Mouse (Mus musculus): ENCODE measurements around the gene Cyth1. TPM values are rescaled to one million over a fixed set of nuclear protein-coding genes. Genes with fewer than 3 reads are reported as not detected.

The Cyth1 gene
- polyA plus RNA-seq (2016; fragmentation: Nextera tagmentation; extraction: Ambion mirVana): 11.3 and 14.9 TPM in 2 replicates

DNA sequence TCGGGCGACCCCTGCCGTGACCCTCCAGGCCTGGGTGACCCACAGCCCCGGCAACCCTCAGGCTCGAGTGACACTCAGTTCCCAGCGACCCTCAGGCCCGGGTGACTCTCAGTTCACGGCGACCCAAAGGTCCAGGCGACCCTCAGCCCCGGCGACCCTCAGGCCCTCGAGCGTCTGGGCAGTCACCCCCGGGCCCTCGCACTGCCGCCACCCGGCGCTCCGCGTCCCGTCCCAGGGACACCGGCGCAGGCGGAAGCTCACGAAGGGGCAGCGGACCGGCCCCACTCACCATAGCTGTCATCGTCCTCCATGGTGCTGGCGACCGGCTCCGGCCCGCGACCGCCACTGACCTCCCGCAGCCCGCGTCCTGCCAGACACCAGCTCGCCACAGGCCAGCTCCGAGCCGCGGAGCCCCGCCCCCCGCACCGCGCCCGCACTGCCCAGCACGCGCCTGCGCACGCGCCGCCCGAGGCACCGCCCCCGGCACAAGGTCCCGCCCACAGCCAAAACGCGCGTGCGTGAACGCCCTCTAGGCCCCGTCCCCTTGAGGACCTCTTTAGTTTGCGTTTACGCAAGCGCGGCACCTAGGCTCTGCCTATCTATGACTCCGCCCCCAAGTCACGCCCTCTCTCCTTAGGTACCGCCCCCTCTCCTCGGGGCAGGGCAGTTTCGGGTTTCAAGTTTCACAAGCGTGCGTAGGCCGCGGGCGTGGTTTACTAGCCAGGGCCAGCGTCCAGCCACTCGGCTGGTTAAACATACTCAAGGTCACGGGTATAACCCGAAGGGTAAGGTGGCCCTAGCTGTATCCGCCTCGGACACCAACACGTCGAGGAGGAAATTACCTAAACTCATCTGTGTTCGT lies at the start of gene Cyth1:
TSS of gene Cyth1 (minus strand) at position 443 of the 862 bp plus-strand sequence.
- Histone ChIP-seq H3K4me1 (peaks cover 33% of the 10 kb centered on the region), H3K27me3 (ENCODE audit: low read depth, poor library complexity, severe bottlenecking) (peaks cover 8% of the 10 kb centered on the region), H3K4me3 (peak within 1 kb of the TSS; percentile 90), H3K27ac (replicated peaks) (peak within 1 kb of the TSS; percentile 85), H3K36me3 (no peaks in the 10 kb centered on the region), H3K9me3 (replicated peaks) (no peaks in the 10 kb centered on the region)
- WGBS: under 1% methylated on average over 86 of the region's 86 CpGs
- peak; percentile 99 for DNase-seq (ENCODE audit: low spot score)

DNA sequence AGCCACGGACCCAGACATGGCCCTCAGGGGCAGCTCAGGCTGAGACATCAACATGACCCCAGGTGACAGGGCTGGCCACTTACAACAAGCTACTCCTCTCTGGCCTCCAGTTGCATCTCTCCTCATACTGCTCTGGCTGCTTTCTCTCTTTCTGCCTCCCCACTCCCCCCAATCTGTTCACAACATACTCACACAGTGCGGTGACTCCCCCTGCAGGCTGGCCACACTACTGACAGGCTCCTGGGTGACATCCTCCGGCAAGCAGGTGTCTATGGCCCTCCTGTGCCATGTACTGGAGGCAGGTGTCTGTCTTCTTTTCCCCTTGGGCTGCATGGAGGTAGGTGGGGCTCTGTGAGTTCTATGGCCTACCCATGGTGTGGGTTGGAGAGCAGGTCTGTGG lies 49.6 kb upstream of the Cyth1 start:
- peaks cover 10% of the 10 kb centered on the region for H3K36me3 ChIP-seq
- no peaks in the 10 kb centered on the region for H3K9me3 ChIP-seq (replicated peaks)
- no peaks in the 10 kb centered on the region for H3K27me3 ChIP-seq (ENCODE audit: low read depth, poor library complexity, severe bottlenecking)
- WGBS: 80% methylated on average over 3 of the region's 3 CpGs
- no peak for DNase-seq (ENCODE audit: low spot score)
- H3K27ac ChIP-seq (replicated peaks): no peak overlapping the region
- H3K4me3 ChIP-seq: no peak overlapping the region
- H3K4me1 ChIP-seq: peaks cover 8% of the 10 kb centered on the region; the same call in 1 of the 2 replicates

DNA sequence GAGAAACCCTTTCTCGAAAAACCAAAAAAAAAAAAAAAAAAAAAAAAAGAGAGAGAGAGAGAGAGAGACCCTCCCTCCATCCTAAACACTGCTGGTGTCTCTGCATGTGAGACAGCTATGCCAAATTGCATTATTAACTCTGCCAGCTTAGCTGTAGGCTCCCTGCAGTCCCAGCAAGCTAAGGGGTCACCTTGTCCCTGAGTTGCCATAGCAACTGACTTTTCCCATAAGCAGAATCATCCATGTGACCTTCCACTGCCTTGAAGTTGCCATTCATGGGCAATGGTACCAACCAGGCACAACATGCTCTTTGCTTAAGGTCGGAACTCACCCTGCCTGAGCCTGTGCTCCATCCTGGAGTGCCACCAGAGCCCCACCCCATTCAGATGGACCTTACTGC lies 46.6 kb upstream of the Cyth1 start:
- H3K36me3 ChIP-seq: no peaks in the 10 kb centered on the region
- no peaks in the 10 kb centered on the region for H3K27me3 ChIP-seq (ENCODE audit: low read depth, poor library complexity, severe bottlenecking)
- 80% methylated on average over 2 of the region's 2 CpGs for WGBS
- no peak for DNase-seq (ENCODE audit: low spot score)
- peaks cover 23% of the 10 kb centered on the region for H3K4me1 ChIP-seq
- no peak overlapping the region for H3K27ac ChIP-seq (replicated peaks)
- H3K9me3 ChIP-seq (replicated peaks): no peaks in the 10 kb centered on the region
- no peak overlapping the region for H3K4me3 ChIP-seq

GRCm38 (mm10) chr11:118292671-118293070 lies 44.3 kb upstream of the Cyth1 start:
- Histone ChIP-seq H3K27ac (replicated peaks) (no peak overlapping the region), H3K9me3 (replicated peaks) (no peaks in the 10 kb centered on the region), H3K4me1 (peaks cover 43% of the 10 kb centered on the region), H3K4me3 (no peak overlapping the region), H3K36me3 (peaks cover 1% of the 10 kb centered on the region), H3K27me3 (ENCODE audit: low read depth, poor library complexity, severe bottlenecking) (no peaks in the 10 kb centered on the region)
- DNase-seq (ENCODE audit: low spot score): no peak
- WGBS: 71% methylated on average over 6 of the region's 6 CpGs

- no peaks in the 10 kb centered on the region for H3K9me3 ChIP-seq (replicated peaks)
- WGBS: 1% methylated on average over 68 of the region's 68 CpGs
- H3K4me1 ChIP-seq: peaks cover 43% of the 10 kb centered on the region
Observed at GRCm38 (mm10) chr11:118289999-118290889, 41.9 kb upstream of the Cyth1 start, which contains the start of gene Usp36. Gene Usp36 (minus strand): TSS chr11:118290244.

GRCm38 (mm10) chr11:118289562-118289961 lies 41.2 kb upstream of the Cyth1 start:
- no peaks in the 10 kb centered on the region for H3K9me3 ChIP-seq (replicated peaks)
- H3K27ac ChIP-seq (replicated peaks): peak overlapping the region; percentile 81
- H3K4me3 ChIP-seq: peak overlapping the region; percentile 93
- peaks cover 33% of the 10 kb centered on the region for H3K36me3 ChIP-seq
- under 1% methylated on average over 22 of the region's 22 CpGs for WGBS
- no peak for DNase-seq (ENCODE audit: low spot score)
- peaks cover 42% of the 10 kb centered on the region for H3K4me1 ChIP-seq
- no peaks in the 10 kb centered on the region for H3K27me3 ChIP-seq (ENCODE audit: low read depth, poor library complexity, severe bottlenecking)

More at GRCm38 (mm10) chr11:118289999-118290889, 41.9 kb upstream of the Cyth1 start, which contains the start of gene Usp36:
- H3K27me3 ChIP-seq (ENCODE audit: low read depth, poor library complexity, severe bottlenecking): no peaks in the 10 kb centered on the region
- peak within 1 kb of the TSS; percentile 93 for H3K4me3 ChIP-seq
- peaks cover 26% of the 10 kb centered on the region for H3K36me3 ChIP-seq
- DNase-seq (ENCODE audit: low spot score): peak; percentile 100
- peak within 1 kb of the TSS; percentile 81 for H3K27ac ChIP-seq (replicated peaks)

DNA sequence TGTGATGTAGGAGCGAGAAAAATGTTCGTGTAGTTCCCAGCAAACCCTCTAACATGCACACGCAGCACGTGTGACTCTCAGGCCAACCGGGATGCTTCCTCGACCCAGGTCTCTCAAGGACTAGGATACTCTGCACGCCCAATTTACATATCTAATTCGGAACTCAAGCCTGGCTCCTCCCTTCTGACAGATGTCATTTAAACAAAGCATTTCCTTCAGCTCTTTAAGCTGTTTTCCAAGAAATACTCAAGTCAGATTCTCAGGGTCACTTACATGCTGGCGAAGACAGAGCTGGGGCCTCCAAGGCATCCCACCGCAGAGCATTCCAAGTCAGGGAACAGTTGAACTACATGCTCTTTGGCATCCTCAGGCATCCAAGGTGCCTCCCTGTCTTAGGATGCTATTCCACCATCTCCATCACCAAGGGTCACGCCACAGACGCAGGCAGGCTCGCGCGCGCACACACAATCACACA lies 40.7 kb upstream of the Cyth1 start:
- H3K27me3 ChIP-seq (ENCODE audit: low read depth, poor library complexity, severe bottlenecking): no peaks in the 10 kb centered on the region

GRCm38 (mm10) chr11:118287573-118287972 lies 39.2 kb upstream of the Cyth1 start:
- no peak overlapping the region for H3K27ac ChIP-seq (replicated peaks)
- no peak for DNase-seq (ENCODE audit: low spot score)
- no peaks in the 10 kb centered on the region for H3K9me3 ChIP-seq (replicated peaks)
- 95% methylated on average over 9 of the region's 9 CpGs for WGBS
- H3K27me3 ChIP-seq (ENCODE audit: low read depth, poor library complexity, severe bottlenecking): no peaks in the 10 kb centered on the region
- H3K4me1 ChIP-seq: peaks cover 33% of the 10 kb centered on the region
- no peak overlapping the region for H3K4me3 ChIP-seq
- H3K36me3 ChIP-seq: peaks cover 52% of the 10 kb centered on the region

More for the DNA sequence above, 40.7 kb upstream of the Cyth1 start:
- 3% methylated on average over 16 of the region's 16 CpGs for WGBS
- Histone ChIP-seq H3K4me3 (peak overlapping the region; percentile 93), H3K36me3 (peaks cover 37% of the 10 kb centered on the region), H3K4me1 (peaks cover 42% of the 10 kb centered on the region), H3K9me3 (replicated peaks) (no peaks in the 10 kb centered on the region), H3K27ac (replicated peaks) (peak overlapping the region; percentile 81)
- peak; percentile 33 for DNase-seq (ENCODE audit: low spot score)

- WGBS: 93% methylated on average over 9 of the region's 9 CpGs
- H3K36me3 ChIP-seq: peaks cover 64% of the 10 kb centered on the region
- no peaks in the 10 kb centered on the region for H3K9me3 ChIP-seq (replicated peaks)
Observed at GRCm38 (mm10) chr11:118286434-118286833, 38.0 kb upstream of the Cyth1 start.

DNA sequence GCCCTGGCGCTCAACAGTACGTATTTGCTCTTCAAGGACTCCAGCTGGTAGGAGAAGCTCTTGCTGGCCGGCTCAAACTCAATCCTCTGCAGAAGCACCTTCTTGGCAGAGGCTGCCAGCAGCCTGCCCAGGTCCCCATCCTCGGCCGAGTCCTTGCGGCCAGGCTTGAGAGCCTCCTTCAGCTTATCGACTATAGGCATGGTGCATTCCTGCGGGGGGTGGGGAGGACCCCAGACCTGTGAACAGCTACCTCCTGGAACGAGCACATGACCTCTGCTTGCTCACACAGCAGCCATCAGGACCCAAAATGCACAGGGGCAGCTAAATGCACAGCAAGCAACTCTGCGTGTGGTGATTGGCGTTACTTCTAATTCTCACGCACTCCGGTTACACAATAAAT lies 37.4 kb upstream of the Cyth1 start:
- no peak for DNase-seq (ENCODE audit: low spot score)
- Histone ChIP-seq H3K36me3 (peaks cover 70% of the 10 kb centered on the region), H3K27me3 (ENCODE audit: low read depth, poor library complexity, severe bottlenecking) (no peaks in the 10 kb centered on the region), H3K9me3 (replicated peaks) (no peaks in the 10 kb centered on the region), H3K4me1 (peaks cover 25% of the 10 kb centered on the region), H3K4me3 (no peak overlapping the region), H3K27ac (replicated peaks) (no peak overlapping the region)
- 96% methylated on average over 13 of the region's 13 CpGs for WGBS

More at GRCm38 (mm10) chr11:118286434-118286833, 38.0 kb upstream of the Cyth1 start:
- Histone ChIP-seq H3K27me3 (ENCODE audit: low read depth, poor library complexity, severe bottlenecking) (no peaks in the 10 kb centered on the region), H3K4me1 (peaks cover 30% of the 10 kb centered on the region), H3K27ac (replicated peaks) (no peak overlapping the region), H3K4me3 (no peak overlapping the region)
- no peak for DNase-seq (ENCODE audit: low spot score)

DNA sequence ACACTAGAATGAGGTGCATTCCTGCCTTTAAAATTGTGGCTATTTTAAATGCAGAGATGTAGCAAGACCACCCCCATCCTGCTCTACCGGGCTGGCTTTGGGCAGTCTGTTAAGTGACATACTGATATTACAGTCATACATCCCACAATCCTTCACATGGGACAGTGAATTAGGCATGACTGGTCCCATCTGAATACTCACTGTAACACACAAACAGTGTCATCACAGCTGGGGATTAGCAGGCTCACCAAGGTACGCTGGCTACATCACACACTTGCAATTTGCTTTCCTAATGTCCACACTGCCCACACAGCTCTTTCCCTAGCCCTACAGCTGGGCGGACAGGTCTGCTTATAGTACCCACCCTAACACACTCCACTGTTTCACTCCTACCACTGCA lies 31.8 kb upstream of the Cyth1 start:
- no peaks in the 10 kb centered on the region for H3K27me3 ChIP-seq (ENCODE audit: low read depth, poor library complexity, severe bottlenecking)
- H3K9me3 ChIP-seq (replicated peaks): no peaks in the 10 kb centered on the region
- 95% methylated on average over 3 of the region's 3 CpGs for WGBS
- H3K27ac ChIP-seq (replicated peaks): no peak overlapping the region
- no peaks in the 10 kb centered on the region for H3K4me1 ChIP-seq
- H3K4me3 ChIP-seq: no peak overlapping the region
- no peak for DNase-seq (ENCODE audit: low spot score)
- peaks cover 100% of the 10 kb centered on the region for H3K36me3 ChIP-seq

GRCm38 (mm10) chr11:118276328-118276727 lies 27.9 kb upstream of the Cyth1 start:
- H3K4me1 ChIP-seq: no peaks in the 10 kb centered on the region
- 89% methylated on average over 7 of the region's 7 CpGs for WGBS
- no peaks in the 10 kb centered on the region for H3K9me3 ChIP-seq (replicated peaks)
- H3K36me3 ChIP-seq: peaks cover 100% of the 10 kb centered on the region
- H3K27ac ChIP-seq (replicated peaks): no peak overlapping the region
- no peaks in the 10 kb centered on the region for H3K27me3 ChIP-seq (ENCODE audit: low read depth, poor library complexity, severe bottlenecking)
- no peak for DNase-seq (ENCODE audit: low spot score)
- H3K4me3 ChIP-seq: no peak overlapping the region
